Mouse (Mus musculus): Measurements from ENCODE around the gene Actr8.

The Actr8 gene

GRCm38 (mm10) chr14:29978254-29979204 is at the start of gene Actr8:
TSS of gene Actr8 (plus strand) at chr14:29978337.
- peak; percentile 90 to 92 for DNase-seq (ENCODE audit: low spot score in 2 of 2)

GRCm38 (mm10) chr14:29928966-29929365 is 49.2 kb upstream of the Actr8 start:
- no peak for DNase-seq (ENCODE audit: low spot score in 2 of 2)

GRCm38 (mm10) chr14:29935516-29935915 is 42.6 kb upstream of the Actr8 start:
- DNase-seq (ENCODE audit: low spot score in 2 of 2), result no peak

GRCm38 (mm10) chr14:29937466-29937865 is 40.7 kb upstream of the Actr8 start:
- DNase-seq (ENCODE audit: low spot score in 2 of 2), result peak in 1 of 2 experiments; percentile 74

GRCm38 (mm10) chr14:29939600-29940312 is 38.4 kb upstream of the Actr8 start:
- DNase-seq (ENCODE audit: low spot score in 2 of 2), result no peak

- DNase-seq (ENCODE audit: low spot score in 2 of 2), result no peak
Observed at GRCm38 (mm10) chr14:29940313-29940812, 37.8 kb upstream of the Actr8 start.

- peak in 1 of 2 experiments; percentile 71 for DNase-seq (ENCODE audit: low spot score in 2 of 2)
Observed at GRCm38 (mm10) chr14:29940877-29941276, 37.3 kb upstream of the Actr8 start.

GRCm38 (mm10) chr14:29946761-29947309 is 31.3 kb upstream of the Actr8 start:
- no peak for DNase-seq (ENCODE audit: low spot score in 2 of 2)

GRCm38 (mm10) chr14:29950805-29951204 is 27.3 kb upstream of the Actr8 start:
- no peak for DNase-seq (ENCODE audit: low spot score in 2 of 2)

- DNase-seq (ENCODE audit: low spot score in 2 of 2), result no peak
Observed at GRCm38 (mm10) chr14:29957393-29957792, 20.7 kb upstream of the Actr8 start.

- DNase-seq (ENCODE audit: low spot score in 2 of 2), result no peak
Observed at GRCm38 (mm10) chr14:29967611-29968010, 10.5 kb upstream of the Actr8 start.

GRCm38 (mm10) chr14:29968075-29968821 is 9.9 kb upstream of the Actr8 start, which contains the start of gene Selenok:
TSS of gene Selenok (plus strand) at chr14:29968308.
- DNase-seq (ENCODE audit: low spot score in 2 of 2), result peak; percentile 92 to 98

GRCm38 (mm10) chr14:29971446-29971845 is 6.7 kb upstream of the Actr8 start:
- DNase-seq (ENCODE audit: low spot score in 2 of 2), result no peak

- DNase-seq (ENCODE audit: low spot score in 2 of 2), result no peak
Observed at GRCm38 (mm10) chr14:29971993-29972392, 6.1 kb upstream of the Actr8 start.

- DNase-seq (ENCODE audit: low spot score in 2 of 2), result no peak
Observed at GRCm38 (mm10) chr14:29976927-29977326, 1.2 kb upstream of the Actr8 start.

- no peak for DNase-seq (ENCODE audit: low spot score in 2 of 2)
Observed at GRCm38 (mm10) chr14:29980447-29981205, 2.5 kb downstream of the Actr8 start.

- DNase-seq (ENCODE audit: low spot score in 2 of 2), result no peak
Observed at GRCm38 (mm10) chr14:29986096-29986495, 8.0 kb downstream of the Actr8 start.

GRCm38 (mm10) chr14:29987276-29987675 is 9.1 kb downstream of the Actr8 start:
- no peak for DNase-seq (ENCODE audit: low spot score in 2 of 2)

- no peak for DNase-seq (ENCODE audit: low spot score in 2 of 2)
Observed at GRCm38 (mm10) chr14:29987739-29988138, 9.6 kb downstream of the Actr8 start.

GRCm38 (mm10) chr14:29988337-29988736 is 10.2 kb downstream of the Actr8 start:
- DNase-seq (ENCODE audit: low spot score in 2 of 2), result no peak

- no peak for DNase-seq (ENCODE audit: low spot score in 2 of 2)
Observed at GRCm38 (mm10) chr14:29994976-29995375, 16.8 kb downstream of the Actr8 start.

Measured in frontal cortex, postnatal 36 days (tissue).